Mouse (Mus musculus) skeletal muscle tissue, adult 2 months (tissue): ENCODE results near the gene Rab11fip3.
"Not testable (repeated sequence)": the region's sequence is repeated elsewhere in the genome, so short reads cannot be mapped to it uniquely, and the experiment has no call there.

Experiments
- DNase-seq: peaks from one replicate; pipeline ENCODE4 v3.0.0-alpha.2; 2012; ENCODE audit warnings: low read depth, low spot score

The Rab11fip3 gene

DNA sequence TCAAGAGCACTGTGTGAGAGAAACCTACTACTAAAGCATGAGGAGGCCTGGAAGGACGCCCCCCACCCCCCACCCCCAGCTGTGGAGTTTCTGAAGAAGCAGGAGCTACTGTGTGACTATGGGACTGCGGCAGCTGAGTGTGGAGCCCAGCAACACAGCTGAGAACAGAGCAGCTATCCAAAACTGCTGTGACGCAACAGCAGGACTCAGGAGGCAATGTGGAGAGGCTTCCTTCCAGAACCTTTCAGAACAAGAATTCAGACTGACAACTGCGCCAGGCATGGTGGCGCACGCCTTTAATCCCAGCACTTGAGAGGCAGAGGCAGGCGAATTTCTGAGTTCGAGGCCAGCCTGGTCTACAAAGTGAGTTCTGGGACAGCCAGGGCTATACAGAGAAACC lies 28.6 kb downstream of the Rab11fip3 start:
- DNase-seq: not testable (repeated sequence)

DNA sequence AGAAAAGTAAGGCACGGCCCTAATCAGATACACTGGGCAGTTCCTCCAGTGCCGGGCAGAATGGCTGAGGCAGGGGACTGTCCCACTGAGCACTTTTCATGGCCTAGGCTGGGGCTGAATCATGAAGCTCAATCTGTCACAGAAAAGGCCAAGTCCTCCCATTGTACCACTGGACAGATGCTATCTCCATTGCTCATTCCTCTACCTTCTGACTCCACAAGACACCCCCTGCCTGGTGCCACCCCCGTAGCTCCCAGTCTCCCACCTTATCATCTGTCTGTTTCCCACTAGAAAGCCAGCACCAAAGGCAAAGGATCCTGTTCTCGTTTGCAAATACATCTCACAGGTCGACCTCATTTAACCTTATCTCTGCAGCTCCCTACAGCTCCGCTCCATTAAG lies 37.3 kb downstream of the Rab11fip3 start:
- no peak for DNase-seq

DNA sequence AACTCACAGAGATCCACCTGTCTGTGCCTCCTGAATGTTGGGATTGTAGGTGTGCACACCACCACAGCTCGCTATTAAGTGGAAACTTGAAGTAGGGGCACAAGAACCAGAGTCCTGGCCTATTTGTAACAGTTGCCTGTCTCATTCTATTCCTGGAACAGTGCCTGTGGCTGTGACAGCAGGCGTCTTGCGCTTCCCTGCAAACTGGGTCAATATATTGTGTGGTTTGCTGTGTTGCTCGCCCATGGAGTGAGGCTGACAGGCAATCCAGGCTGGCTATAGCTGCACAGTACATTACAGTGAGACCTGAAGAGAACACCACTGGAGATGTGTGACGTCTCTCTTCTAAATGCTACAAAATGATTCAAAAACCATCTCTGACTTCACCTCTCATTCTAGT lies 37.8 kb downstream of the Rab11fip3 start:
- no peak for DNase-seq

DNA sequence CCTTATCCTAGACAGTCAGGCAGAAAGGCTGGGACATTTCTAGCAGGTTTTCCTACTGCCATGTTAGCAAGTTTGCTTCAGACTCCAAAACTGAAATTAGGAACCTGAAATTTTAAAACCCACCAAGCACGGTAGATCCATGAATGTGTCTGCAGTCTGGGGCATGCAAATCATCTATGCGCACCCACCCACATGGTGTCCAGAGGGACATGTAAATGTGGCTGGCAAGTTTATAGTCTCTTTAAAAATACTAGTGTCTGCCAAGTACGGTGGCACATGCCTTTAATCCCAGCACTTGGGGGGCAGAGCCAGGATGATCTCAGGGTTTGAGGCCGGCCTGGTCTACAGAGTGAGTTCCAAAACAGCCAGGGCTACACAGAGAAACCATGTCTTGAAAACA lies 41.1 kb downstream of the Rab11fip3 start:
- DNase-seq: no peak

DNA sequence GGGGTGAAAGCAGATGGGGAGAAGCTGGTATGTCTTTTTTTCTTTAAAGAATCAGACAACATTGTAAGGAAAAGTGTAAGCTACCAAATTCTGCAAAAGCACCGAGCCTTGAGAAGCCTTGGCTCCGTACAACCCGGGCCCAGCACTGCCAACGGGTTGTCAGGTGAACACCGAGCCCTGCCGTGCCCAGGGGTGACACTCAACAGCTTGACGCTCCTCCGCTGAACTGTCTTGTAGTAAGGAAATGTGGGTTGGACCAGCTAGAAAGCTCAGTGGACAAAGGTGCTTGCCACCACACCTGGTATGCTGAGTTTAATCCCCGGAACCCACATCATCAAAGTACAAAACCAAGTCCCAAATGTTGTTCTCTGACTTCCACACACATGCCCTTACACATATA lies 44.7 kb downstream of the Rab11fip3 start:
- no peak for DNase-seq

DNA sequence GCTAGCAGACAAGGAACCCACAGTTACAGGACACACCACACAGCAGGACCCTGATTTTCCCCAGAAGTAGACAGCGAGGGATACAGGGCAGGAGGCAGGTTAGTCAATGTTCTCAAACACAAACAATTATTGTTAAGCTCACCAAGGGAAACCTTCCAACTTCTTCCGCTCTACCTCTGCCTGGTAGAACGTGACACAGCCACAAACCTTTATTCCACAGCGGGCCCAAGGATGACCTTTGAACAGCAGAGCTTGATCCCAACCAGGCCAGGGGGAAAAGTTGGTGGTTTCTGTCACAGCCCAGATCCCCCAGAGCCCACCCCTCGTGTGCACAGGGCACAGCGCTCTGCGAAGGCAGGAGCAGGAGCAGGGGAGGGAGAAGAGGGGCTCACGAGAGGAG lies 45.4 kb downstream of the Rab11fip3 start:
- DNase-seq: no peak

DNA sequence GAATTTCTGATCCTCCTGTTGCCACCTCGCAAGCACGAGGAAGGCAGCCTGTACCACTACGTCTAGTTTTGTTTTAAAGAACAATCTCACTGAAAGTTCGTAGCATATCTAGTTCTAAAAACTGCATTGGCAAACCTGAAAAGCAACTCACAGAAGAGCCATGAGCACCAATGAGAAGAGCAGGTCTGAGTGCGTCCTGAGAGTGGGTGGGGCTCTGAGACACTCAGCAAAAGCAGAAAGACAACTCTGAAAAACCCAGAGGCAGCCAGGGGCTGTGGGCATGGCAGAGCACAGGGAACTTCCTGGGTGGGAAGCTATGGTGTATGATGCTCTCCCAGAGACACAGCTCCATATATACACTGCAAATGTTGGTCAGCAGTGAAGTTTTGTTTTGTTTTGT lies 46.2 kb downstream of the Rab11fip3 start:
- no peak for DNase-seq

DNA sequence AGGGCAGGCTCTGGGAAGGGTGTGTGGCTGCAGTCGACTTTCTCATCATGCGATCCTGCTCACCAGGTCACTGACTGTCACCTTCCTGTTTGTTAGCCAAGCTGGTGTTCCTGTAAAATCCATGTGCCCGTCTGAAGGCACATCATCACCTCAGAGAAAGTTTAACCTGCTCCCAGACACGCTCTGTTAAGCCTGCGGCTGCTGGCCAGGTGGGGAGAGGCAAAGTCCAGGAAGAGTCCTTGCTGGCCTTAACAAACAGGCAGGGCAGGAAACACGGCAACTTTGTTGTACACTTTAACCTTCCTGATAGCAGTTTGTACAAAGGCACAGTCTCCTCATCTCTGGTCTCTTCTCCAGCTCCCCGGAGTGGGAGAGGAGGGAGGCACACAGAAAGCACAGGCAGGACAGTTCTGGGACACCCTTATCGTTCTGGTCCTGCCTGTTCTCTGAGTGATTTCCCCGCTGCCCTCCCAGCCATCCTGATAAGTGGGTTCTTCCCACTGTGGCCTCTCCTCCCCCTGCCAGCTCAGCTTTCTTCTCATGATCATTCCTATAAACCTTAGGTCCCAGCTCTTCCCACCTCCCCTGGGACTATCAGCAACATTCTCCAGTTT lies 47.5 kb downstream of the Rab11fip3 start:
- DNase-seq: no peak

DNA sequence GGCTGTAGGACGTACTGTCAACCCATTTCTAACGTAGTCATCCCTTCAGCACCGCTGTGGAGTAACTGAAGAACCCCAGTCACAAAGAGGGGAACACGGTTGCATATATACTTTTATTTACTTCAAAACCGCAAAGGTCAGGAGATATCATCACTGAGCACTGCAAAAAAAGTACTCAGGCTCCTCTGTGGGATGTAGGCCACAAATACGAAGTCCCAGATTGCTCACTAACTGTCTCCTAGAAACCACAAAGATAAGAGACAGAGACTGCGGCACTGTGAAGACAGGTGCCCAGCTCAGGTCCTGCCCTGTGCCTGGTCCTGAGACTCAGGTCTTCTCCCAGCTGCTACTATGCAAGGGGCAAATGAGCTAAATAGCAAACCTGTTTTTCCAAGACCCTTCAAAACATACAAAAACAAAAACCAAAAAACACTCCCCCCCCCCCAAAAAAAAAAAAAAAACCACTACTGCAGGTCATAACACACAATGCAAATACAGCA lies 48.5 kb downstream of the Rab11fip3 start:
- no peak for DNase-seq

DNA sequence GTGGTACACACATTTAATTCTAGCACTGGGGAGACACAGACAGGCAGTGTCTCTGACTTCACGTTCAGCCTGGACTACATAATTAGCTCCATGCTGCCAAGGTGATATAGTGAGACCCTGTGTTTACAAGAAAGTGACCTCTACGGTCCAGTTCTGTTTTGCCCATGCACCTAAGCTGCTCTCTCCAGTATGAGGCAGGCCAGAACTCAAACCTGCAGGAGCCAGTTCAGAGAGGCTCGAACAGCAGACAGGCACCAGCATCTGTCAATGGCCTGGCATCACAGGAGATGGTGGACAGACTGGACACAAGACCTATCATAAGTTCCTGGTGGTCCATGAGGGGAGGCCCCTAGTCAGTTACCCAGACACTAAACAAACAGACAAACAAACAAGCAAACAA lies 51.0 kb downstream of the Rab11fip3 start:
- no peak for DNase-seq

DNA sequence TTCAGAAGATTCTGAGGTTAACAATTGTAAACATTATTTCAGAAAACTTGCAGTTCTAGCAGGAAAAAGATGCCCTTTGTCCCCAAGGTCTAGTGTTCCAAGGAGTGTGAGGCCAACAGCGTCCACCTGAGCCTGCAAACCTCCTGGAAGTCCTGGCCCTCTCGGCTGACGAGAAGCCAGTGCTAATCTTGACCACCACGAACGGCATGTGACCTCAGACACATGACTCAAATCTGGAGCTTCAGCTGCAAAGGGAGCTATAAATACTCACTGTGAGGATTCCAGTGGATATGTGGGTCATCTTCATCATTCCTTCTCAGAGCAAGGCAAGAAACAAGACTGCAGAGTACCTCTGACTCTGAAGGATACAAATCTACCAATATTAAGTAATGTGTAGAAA lies 51.4 kb downstream of the Rab11fip3 start:
- DNase-seq: peak; percentile 81

DNA sequence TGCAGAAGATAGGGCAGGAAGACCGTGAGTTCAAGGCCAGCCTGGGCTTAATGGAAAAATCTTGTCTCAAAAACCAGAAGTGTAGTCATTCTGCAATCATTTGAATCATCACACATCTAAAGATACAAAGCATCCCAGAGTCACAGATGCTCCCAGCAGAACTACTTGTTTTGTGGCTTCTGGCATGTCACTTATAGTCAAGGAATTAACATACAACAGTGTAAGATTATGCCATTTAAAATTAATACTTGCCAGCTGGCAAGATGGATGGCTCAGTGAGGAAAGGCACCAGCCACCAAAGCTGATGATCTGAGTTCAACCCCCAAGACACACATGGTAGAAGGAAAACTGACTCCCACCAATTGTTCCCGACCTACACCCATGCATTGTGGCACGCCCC lies 52.3 kb downstream of the Rab11fip3 start:
- DNase-seq: no peak

DNA sequence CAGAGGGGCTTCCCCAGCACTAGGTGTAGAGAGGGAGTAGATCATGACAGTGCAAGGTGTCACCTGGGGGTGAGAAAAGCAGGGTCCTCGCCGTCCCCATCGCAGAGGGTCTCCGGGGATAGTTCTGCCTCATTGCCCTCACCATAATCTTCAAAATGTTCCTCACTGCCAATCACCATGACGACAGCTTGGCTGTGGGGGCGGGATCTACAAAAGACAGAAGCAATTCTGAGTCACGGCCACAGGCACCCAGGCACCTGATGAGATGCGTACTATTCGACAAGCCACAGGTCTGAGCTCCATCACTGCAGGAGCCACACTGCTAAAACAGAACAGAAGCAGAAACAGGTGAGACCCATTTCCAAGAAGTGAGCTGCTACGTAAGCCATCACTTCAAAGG lies 55.6 kb downstream of the Rab11fip3 start:
- no peak for DNase-seq

DNA sequence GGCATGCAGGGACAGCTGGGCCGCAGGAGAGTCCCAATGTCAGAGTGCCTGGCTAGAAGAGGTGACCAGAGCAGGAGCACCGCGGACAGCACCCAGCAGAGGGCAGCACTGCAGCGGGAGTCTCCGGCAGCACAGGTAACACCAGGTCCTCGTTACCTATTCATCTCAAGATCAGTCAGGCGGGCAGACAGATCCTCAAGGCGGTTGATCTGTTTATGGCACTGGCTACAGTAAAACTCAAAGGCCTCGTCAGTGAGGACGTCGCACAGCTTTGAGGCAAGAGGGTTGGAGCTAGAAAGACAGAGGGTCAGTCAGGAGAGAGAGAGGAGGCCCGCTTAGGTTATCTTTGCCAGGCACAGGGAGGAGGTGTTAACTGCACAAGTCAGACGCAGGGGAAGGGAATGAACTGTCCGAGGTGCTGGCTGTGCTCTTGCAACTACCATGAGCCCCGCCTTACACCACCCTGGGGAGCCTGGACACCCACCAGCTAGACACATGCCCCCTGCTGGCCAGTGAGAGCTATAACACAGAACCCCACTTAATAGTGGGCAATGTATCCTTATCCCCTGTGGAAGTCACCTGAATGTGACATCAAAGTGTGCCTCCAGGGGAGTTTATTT lies 57.4 kb downstream of the Rab11fip3 start:
- DNase-seq: peak; percentile 87

DNA sequence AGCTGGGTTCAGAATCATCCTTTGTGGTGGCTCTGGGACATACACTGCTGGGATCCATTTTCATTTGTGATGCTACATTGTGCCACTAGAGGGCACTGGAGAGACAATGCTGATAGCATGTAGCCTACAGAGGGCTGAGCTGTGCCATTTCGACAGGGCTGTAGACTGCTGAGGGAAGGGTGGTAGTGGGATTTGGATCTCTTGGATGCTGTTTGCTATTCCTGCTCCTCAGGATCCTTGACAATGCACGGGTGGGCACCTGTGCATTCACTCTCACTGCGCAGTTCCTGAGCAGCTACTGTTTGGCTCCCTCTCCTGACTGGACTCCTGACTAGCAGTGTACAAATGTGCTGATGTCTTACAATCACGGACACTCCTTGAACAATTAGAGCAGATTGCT lies 59.8 kb downstream of the Rab11fip3 start:
- peak; percentile 65 for DNase-seq

DNA sequence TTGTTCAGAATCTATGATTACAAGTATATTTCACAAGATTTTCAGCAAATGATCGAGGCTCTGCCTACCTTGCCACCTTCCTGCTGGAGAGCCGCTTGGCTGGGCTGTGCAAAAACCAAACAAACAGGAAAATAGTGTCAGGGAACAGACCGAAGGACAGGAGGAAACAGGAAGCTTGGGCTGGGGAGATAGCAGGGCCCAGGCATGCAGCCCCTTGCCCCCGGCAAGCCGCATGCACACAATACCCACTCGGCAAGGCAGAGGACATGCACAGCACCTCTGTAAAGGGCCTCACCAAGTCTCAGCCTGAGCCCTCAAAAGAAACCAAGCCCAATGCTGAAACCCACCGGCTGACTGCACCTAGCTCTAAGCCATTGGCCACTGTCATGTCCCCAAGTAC lies 60.6 kb downstream of the Rab11fip3 start:
- no peak for DNase-seq

DNA sequence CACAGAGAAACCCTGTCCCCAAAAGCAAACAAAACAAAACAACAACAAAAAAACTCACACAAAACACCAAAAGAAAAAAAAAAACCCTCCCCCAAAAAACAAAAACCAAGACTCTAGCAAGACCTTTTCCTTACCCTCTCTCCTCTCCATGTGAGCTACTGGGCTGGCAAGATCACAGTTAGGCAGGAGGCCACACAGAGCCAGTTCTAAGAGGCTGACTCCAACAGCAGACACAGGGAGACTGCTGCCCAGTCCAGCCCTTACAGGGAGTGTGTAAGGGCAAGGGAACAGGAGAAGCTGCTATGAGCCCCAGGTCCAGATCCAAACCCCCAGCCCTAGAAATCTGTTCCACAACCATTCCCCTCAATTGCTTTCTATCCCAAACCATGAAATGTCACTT lies 61.0 kb downstream of the Rab11fip3 start:
- peak; percentile 41 for DNase-seq

DNA sequence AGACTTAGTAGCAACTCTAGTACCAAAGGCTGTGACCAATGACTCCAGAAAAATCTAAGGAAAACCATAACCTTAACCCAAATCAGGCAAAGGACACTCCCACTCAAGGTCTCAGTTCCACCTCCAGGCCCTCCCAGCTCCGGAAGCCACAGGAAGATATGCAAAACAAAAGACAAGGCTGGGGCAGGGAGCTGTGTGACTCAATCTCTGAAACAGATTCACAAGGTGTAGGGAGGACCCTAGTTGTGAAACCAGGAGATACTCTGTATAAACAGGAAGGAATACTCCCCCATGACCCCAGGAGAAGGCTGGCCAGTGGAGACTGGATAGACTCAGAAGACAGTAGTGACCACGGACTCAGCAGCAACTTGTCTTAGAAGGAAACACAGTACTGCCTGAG lies 61.7 kb downstream of the Rab11fip3 start:
- DNase-seq: no peak

DNA sequence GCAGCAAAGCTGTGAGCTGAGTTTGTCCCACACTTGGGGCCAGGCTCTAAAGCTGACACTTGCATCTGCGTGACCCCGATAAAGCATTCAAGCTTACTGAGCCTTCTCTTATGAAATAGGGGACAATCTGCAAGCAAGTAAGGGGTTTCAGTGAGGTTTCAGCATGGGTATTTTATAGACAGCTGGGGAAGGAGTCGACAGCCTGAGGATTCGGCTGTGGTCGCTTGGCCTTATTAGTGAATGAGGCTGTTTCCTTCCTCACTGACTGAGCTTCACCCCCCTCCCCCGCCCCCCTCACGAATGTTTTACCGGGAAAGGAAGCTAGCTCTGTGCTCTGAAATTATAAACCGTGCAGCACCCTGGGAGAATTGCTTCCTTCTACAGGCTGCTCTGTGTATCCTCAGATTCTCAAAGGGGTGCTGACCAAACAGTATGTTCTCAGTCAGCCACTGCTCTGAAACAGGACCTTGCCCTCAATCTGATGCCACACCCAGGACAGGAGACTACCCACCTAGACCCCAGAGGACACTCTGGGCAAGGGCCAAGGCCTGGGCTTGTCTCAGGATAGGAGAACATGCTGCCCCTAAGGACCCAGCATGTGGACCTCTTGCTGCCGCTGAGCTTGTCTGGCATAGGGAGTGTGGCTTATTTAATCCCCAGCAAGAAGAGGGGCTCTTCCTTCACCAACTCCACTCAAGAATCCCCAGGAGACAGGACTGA lies 63.5 kb downstream of the Rab11fip3 start:
- no peak for DNase-seq

DNA sequence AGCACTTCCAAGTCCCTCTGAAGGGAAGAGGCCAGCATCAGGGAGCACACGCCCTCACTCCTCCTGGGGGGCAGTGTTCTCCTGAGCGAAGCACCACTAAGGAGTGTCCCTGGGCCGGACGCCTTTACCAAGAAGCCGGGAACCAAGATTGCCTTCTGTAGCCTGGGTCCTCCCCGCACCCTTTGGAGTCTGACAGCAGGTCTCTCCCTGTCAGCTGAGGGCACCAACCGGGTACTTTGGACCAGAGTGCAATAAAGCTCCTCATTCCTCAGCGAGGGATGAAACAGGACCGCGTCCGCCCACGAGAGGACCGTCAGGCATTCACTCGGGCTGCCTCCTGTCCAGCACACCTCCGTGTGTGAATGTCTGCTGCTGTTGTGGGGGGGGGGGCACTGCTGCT lies 64.6 kb downstream of the Rab11fip3 start:
- DNase-seq: no peak

DNA sequence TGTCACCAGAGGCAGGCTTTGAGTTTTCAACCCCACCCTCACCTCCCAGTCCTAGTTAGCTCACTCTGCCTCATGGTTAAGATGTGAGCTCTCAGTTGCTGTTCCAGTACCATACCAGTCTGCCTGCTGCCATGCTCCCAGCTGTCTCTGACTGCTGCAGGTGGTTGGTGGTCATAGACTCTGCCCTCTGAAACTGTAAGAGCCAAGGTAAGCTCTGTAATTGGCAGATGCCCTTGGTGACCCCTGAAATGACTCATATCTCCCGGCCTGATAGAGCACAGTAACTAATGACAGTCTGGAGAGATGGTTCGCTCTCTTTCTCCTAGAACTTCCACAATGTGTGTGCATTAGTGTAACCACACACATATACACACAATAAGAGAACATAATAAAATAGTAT lies 65.5 kb downstream of the Rab11fip3 start:
- DNase-seq: no peak

DNA sequence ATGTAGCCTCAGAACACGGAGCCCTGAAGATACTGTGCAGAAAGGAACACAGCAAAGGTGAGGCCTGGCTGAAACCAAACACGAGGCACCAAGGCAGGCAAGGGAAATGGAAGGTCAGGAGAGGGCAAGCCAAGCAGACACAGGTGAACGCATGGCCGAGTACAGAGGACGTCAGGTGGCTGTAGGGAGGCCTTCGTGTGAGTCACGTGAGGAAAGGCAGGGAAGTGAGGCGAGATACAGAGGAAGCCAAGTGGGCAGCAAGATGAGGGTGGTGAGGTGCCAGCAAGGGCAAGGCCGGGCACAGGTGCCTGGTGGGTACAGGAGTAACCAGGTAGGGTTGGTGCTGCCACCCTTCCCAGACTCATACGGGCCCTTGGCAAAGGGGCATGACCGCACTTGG lies 70.9 kb downstream of the Rab11fip3 start:
- no peak for DNase-seq

DNA sequence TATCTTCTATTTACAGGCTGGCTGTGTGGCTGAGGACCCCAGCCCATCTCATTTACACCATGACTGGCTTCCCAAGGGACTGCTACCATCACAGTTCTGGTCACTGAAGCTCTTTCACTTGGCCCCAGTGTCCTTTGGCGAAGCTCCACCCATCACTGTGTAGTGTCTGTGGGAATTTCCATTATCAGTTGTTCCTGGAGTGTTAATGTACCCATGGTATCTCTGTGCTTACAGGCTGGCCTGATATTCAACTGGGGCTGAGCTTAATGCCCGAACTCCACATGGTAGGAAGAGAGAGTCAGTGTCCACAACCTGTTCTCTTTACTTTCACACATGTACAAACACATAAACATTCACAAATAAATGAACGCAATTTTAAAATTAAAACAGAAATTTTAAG lies 75.9 kb downstream of the Rab11fip3 start:
- DNase-seq: no peak
